Mouse (Mus musculus): ENCODE measurements at regions not wholly inside any gene's neighbourhood (a gene's known extent, or its start where the extent isn't known, plus 50 kb on each side); places are given as distances from the start of the nearest gene placed in this dataset.

- TF ChIP-seq POLR2A (IDR thresholded peaks at IDR 0.05; ENCODE audit: low read depth, low read length) (no peak), CTCF (conservative IDR thresholded peaks at IDR 0.05; ENCODE audit: insufficient read depth, insufficient read length, low read depth, low read length) (no peak)
- no peaks in the 10 kb centered on the region for H3K36me3 ChIP-seq (ENCODE audit: control insufficient read depth, insufficient read depth, low read length)
- WGBS: 77% methylated on average over 3 of the region's 3 CpGs
- H3K4me1 ChIP-seq (ENCODE audit: control insufficient read depth, insufficient read depth, low read length): no peaks in the 10 kb centered on the region
- DNase-seq: no peak
- H3K27ac ChIP-seq (ENCODE audit: insufficient read depth, low read depth, low read length): no peak overlapping the region
- no peak overlapping the region for H3K4me3 ChIP-seq (ENCODE audit: insufficient read depth, low read depth, low read length)
- H3K27me3 ChIP-seq (replicated peaks; ENCODE audit: control insufficient read depth, insufficient read depth, low read length): no peaks in the 10 kb centered on the region
These were observed 309.9 kb upstream of the Nova1 start for GRCm38 (mm10) chr12:47128596-47128995.

- 73% methylated on average over 3 of the region's 3 CpGs for WGBS
- Histone ChIP-seq H3K27ac (ENCODE audit: insufficient read depth, low read depth, low read length) (no peak overlapping the region), H3K27me3 (replicated peaks; ENCODE audit: control insufficient read depth, insufficient read depth, low read length) (no peaks in the 10 kb centered on the region), H3K4me1 (ENCODE audit: control insufficient read depth, insufficient read depth, low read length) (no peaks in the 10 kb centered on the region), H3K4me3 (ENCODE audit: insufficient read depth, low read depth, low read length) (no peak overlapping the region), H3K36me3 (ENCODE audit: control insufficient read depth, insufficient read depth, low read length) (no peaks in the 10 kb centered on the region)
- DNase-seq: no peak
- TF ChIP-seq POLR2A (IDR thresholded peaks at IDR 0.05; ENCODE audit: low read depth, low read length): no peak
- no peak for TF ChIP-seq CTCF (conservative IDR thresholded peaks at IDR 0.05; ENCODE audit: insufficient read depth, insufficient read length, low read depth, low read length)
These were observed 302.7 kb upstream of the Nova1 start for GRCm38 (mm10) chr12:47121426-47121825.

GRCm38 (mm10) chr12:47117504-47117903 lies 298.8 kb upstream of the Nova1 start:
- no peaks in the 10 kb centered on the region for H3K4me1 ChIP-seq (ENCODE audit: control insufficient read depth, insufficient read depth, low read length)
- H3K36me3 ChIP-seq (ENCODE audit: control insufficient read depth, insufficient read depth, low read length): no peaks in the 10 kb centered on the region
- DNase-seq: no peak
- no peak overlapping the region for H3K4me3 ChIP-seq (ENCODE audit: insufficient read depth, low read depth, low read length)
- whole genome bisulfite sequencing: 71% methylated on average over 3 of the region's 3 CpGs
- no peaks in the 10 kb centered on the region for H3K27me3 ChIP-seq (replicated peaks; ENCODE audit: control insufficient read depth, insufficient read depth, low read length)
- TF ChIP-seq POLR2A (IDR thresholded peaks at IDR 0.05; ENCODE audit: low read depth, low read length) (no peak), CTCF (conservative IDR thresholded peaks at IDR 0.05; ENCODE audit: insufficient read depth, insufficient read length, low read depth, low read length) (no peak)
- H3K27ac ChIP-seq (ENCODE audit: insufficient read depth, low read depth, low read length): no peak overlapping the region

GRCm38 (mm10) chr12:47089234-47089633 lies 270.5 kb upstream of the Nova1 start:
- no peaks in the 10 kb centered on the region for H3K27me3 ChIP-seq (replicated peaks; ENCODE audit: control insufficient read depth, insufficient read depth, low read length)
- no peak for DNase-seq
- no peak for TF ChIP-seq CTCF (conservative IDR thresholded peaks at IDR 0.05; ENCODE audit: insufficient read depth, insufficient read length, low read depth, low read length)
- TF ChIP-seq POLR2A (IDR thresholded peaks at IDR 0.05; ENCODE audit: low read depth, low read length): no peak

GRCm38 (mm10) chr12:47074961-47075360 lies 256.2 kb upstream of the Nova1 start:
- 50% methylated on average over 2 of the region's 2 CpGs for WGBS
- TF ChIP-seq POLR2A (IDR thresholded peaks at IDR 0.05; ENCODE audit: low read depth, low read length): no peak
- no peak for TF ChIP-seq CTCF (conservative IDR thresholded peaks at IDR 0.05; ENCODE audit: insufficient read depth, insufficient read length, low read depth, low read length)

More at GRCm38 (mm10) chr12:47089234-47089633, 270.5 kb upstream of the Nova1 start:
- H3K27ac ChIP-seq (ENCODE audit: insufficient read depth, low read depth, low read length): no peak overlapping the region
- H3K4me1 ChIP-seq (ENCODE audit: control insufficient read depth, insufficient read depth, low read length): no peaks in the 10 kb centered on the region
- H3K36me3 ChIP-seq (ENCODE audit: control insufficient read depth, insufficient read depth, low read length): no peaks in the 10 kb centered on the region
- no peak overlapping the region for H3K4me3 ChIP-seq (ENCODE audit: insufficient read depth, low read depth, low read length)

GRCm38 (mm10) chr12:47052474-47052873 lies 233.7 kb upstream of the Nova1 start:
- Histone ChIP-seq H3K4me3 (ENCODE audit: insufficient read depth, low read depth, low read length) (no peak overlapping the region), H3K36me3 (ENCODE audit: control insufficient read depth, insufficient read depth, low read length) (no peaks in the 10 kb centered on the region), H3K4me1 (ENCODE audit: control insufficient read depth, insufficient read depth, low read length) (no peaks in the 10 kb centered on the region), H3K27ac (ENCODE audit: insufficient read depth, low read depth, low read length) (no peak overlapping the region), H3K27me3 (replicated peaks; ENCODE audit: control insufficient read depth, insufficient read depth, low read length) (no peaks in the 10 kb centered on the region)
- no peak for DNase-seq
- no peak for TF ChIP-seq POLR2A (IDR thresholded peaks at IDR 0.05; ENCODE audit: low read depth, low read length)
- no peak for TF ChIP-seq CTCF (conservative IDR thresholded peaks at IDR 0.05; ENCODE audit: insufficient read depth, insufficient read length, low read depth, low read length)
- 71% methylated on average over 1 of the region's 1 CpGs for WGBS

More at GRCm38 (mm10) chr12:47074961-47075360, 256.2 kb upstream of the Nova1 start:
- no peaks in the 10 kb centered on the region for H3K36me3 ChIP-seq (ENCODE audit: control insufficient read depth, insufficient read depth, low read length)
- H3K4me1 ChIP-seq (ENCODE audit: control insufficient read depth, insufficient read depth, low read length): no peaks in the 10 kb centered on the region
- H3K27ac ChIP-seq (ENCODE audit: insufficient read depth, low read depth, low read length): no peak overlapping the region
- H3K27me3 ChIP-seq (replicated peaks; ENCODE audit: control insufficient read depth, insufficient read depth, low read length): no peaks in the 10 kb centered on the region
- no peak overlapping the region for H3K4me3 ChIP-seq (ENCODE audit: insufficient read depth, low read depth, low read length)
- no peak for DNase-seq

GRCm38 (mm10) chr12:47020810-47021348 lies 202.2 kb upstream of the Nova1 start:
- WGBS: 71% methylated on average over 6 of the region's 6 CpGs
- H3K4me3 ChIP-seq (ENCODE audit: insufficient read depth, low read depth, low read length): no peak overlapping the region
- no peaks in the 10 kb centered on the region for H3K4me1 ChIP-seq (ENCODE audit: control insufficient read depth, insufficient read depth, low read length)
- DNase-seq: no peak
- no peaks in the 10 kb centered on the region for H3K27me3 ChIP-seq (replicated peaks; ENCODE audit: control insufficient read depth, insufficient read depth, low read length)
- no peak for TF ChIP-seq POLR2A (IDR thresholded peaks at IDR 0.05; ENCODE audit: low read depth, low read length)
- no peak for TF ChIP-seq CTCF (conservative IDR thresholded peaks at IDR 0.05; ENCODE audit: insufficient read depth, insufficient read length, low read depth, low read length)
- no peaks in the 10 kb centered on the region for H3K36me3 ChIP-seq (ENCODE audit: control insufficient read depth, insufficient read depth, low read length)
- H3K27ac ChIP-seq (ENCODE audit: insufficient read depth, low read depth, low read length): no peak overlapping the region
